Mouse (Mus musculus): ENCODE measurements at regions not wholly inside any gene's neighbourhood (a gene's known extent, or its start where the extent isn't known, plus 50 kb on each side); places are given as distances from the start of the nearest gene placed in this dataset.

DNA sequence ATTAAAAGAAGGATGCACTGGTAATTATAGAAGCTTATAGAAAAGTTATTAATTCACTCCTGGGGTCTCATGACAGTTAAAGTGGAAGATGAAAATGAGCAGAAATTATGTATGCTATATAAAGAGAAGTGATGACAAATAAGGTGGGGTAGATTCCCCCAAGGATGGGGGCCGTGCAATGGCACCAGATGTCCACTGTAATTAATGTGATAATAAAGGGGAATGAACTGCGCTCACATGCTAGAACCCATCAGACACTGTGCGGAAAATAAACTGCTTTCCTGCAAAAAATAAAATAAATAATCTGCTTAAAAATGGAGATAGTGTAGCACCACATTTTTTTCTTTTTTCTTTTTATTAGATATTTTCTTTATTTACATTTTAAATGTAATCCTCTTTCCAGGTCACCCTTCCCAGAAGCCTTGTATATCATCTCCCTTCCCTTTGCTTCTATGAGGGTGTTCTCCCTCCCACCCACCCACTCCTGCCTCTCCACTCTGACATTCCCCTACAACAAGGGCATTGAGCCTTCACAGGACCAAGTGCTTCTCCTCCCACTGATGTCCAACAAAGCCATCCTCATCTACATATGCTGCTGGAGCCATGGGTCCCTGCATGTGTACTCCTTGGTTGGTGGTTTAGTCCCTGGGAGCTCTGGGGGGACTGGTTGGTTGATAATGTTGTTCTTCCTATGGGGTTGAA is 934.0 kb upstream of the Pcdh20 start:
- Histone ChIP-seq H3K4me2 (ENCODE audit: low read depth, low read length) (no peak overlapping the region), H3K9me3 (ENCODE audit: control insufficient read depth, low read length) (no peaks in the 10 kb centered on the region), H3K9ac (ENCODE audit: low read depth, low read length) (no peak overlapping the region), H3K36me3 (ENCODE audit: control insufficient read depth, insufficient read depth, low read length) (no peaks in the 10 kb centered on the region), H3K27ac (replicated peaks; ENCODE audit: low read depth, low read length) (no peak overlapping the region), H3K27me3 (replicated peaks; ENCODE audit: control insufficient read depth, insufficient read depth, low read length) (no peaks in the 10 kb centered on the region), H3K4me3 (ENCODE audit: low read depth, low read length) (no peak overlapping the region), H3K4me1 (ENCODE audit: control insufficient read depth, insufficient read depth, low read length) (no peaks in the 10 kb centered on the region)
- DNase-seq (ENCODE audit: low spot score): no peak
- WGBS: 81% methylated on average over 3 of the region's 3 CpGs
- ATAC-seq (ENCODE audit: low read depth): no peak

DNA sequence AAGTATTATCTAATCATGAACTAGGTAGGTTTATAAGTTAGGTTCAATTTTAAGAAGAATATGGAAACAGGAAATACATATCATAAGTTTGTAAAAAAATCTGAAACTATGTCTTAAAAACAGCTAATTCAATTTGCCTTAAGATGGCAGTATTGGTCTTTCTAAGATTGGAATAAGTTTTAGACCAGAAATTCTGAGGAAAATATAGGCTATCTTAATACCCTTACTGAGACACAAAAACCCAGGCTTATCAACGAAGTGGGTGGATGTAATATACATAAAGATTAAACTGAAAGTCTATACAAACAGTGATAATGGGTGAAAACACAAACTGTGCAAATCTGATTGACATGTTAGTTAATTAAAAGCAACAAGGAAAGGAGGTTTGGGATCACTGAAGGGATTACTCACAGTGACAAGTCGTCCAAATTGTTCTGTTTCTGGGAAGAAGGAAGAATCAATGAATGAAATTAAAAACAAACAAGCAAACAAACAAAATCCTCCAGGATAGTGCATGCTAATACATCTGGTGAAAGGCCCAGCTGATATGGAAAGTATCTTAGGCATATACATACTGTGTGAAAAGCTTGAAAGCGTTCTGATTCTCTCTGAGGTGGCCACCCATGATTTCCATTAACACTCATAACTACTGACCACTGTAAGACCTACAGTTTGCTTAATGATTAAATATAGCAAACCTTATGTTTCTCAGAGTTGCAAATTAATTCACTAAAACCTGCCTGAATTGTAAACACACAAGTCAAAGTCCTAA is 931.6 kb upstream of the Pcdh20 start:
- H3K4me2 ChIP-seq (ENCODE audit: low read depth, low read length): no peak overlapping the region
- no peak overlapping the region for H3K27ac ChIP-seq (replicated peaks; ENCODE audit: low read depth, low read length)
- no peaks in the 10 kb centered on the region for H3K36me3 ChIP-seq (ENCODE audit: control insufficient read depth, insufficient read depth, low read length)
- H3K27me3 ChIP-seq (replicated peaks; ENCODE audit: control insufficient read depth, insufficient read depth, low read length): no peaks in the 10 kb centered on the region
- ATAC-seq (ENCODE audit: low read depth) (no peak), DNase-seq (ENCODE audit: low spot score) (peak; percentile 27)
- no peaks in the 10 kb centered on the region for H3K9me3 ChIP-seq (ENCODE audit: control insufficient read depth, low read length)
- no peaks in the 10 kb centered on the region for H3K4me1 ChIP-seq (ENCODE audit: control insufficient read depth, insufficient read depth, low read length)
- H3K4me3 ChIP-seq (ENCODE audit: low read depth, low read length): no peak overlapping the region
- no peak overlapping the region for H3K9ac ChIP-seq (ENCODE audit: low read depth, low read length)
- WGBS: 45% methylated on average over 3 of the region's 3 CpGs

GRCm38 (mm10) chr14:89357050-89357749 is 886.0 kb upstream of the Pcdh20 start:
- no peaks in the 10 kb centered on the region for H3K9me3 ChIP-seq (ENCODE audit: control insufficient read depth, low read length)
- no peaks in the 10 kb centered on the region for H3K36me3 ChIP-seq (ENCODE audit: control insufficient read depth, insufficient read depth, low read length)
- ATAC-seq (ENCODE audit: low read depth) (no peak), DNase-seq (ENCODE audit: low spot score) (peak; percentile 64)
- 48% methylated on average over 5 of the region's 5 CpGs for WGBS
- H3K9ac ChIP-seq (ENCODE audit: low read depth, low read length): no peak overlapping the region
- H3K4me3 ChIP-seq (ENCODE audit: low read depth, low read length): no peak overlapping the region
- H3K4me2 ChIP-seq (ENCODE audit: low read depth, low read length): no peak overlapping the region
- no peaks in the 10 kb centered on the region for H3K27me3 ChIP-seq (replicated peaks; ENCODE audit: control insufficient read depth, insufficient read depth, low read length)
- no peak overlapping the region for H3K27ac ChIP-seq (replicated peaks; ENCODE audit: low read depth, low read length)
- H3K4me1 ChIP-seq (ENCODE audit: control insufficient read depth, insufficient read depth, low read length): no peaks in the 10 kb centered on the region

DNA sequence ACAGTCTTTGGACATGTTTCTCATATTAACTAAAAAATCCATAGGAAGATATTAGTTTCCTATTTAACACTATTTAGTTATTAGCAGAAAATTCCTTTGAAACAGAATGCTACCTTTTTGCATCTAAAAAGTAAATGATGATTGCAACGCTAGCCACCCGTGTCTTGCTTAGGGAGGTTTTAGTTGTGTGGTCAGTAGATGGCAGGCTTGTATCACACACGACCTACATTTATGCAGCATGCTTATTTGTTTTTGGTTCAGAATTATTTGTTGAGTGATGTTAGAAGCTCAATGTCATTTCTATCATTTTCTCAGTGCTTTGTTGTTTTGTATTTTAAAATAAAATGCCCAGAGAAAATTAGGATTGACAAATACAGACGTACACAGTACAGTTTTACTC is 876.8 kb upstream of the Pcdh20 start:
- DNase-seq (ENCODE audit: low spot score): peak; percentile 50

DNA sequence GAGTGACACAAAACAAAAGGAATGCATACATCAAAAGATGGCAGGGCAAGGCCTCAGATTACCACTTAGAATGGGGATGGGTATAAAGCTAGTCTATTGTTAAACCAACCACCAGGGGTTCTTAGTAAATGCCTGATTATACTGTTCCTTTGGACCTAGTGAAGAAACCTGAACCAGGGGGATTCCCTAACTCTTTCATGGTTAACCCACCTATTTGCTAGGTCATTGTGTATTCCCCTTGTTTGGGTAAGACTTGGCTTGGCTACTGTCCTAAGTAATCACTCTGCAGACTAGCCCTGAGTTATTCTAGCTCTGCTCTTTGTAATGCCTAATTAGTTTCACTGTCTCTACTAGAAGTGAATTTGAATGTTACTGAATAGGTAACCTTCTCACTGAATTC is 853.9 kb upstream of the Pcdh20 start:
- H3K4me3 ChIP-seq (ENCODE audit: low read depth, low read length): no peak overlapping the region
- H3K9ac ChIP-seq (ENCODE audit: low read depth, low read length): no peak overlapping the region
- DNase-seq (ENCODE audit: low spot score) (peak; percentile 1), ATAC-seq (ENCODE audit: low read depth) (no peak)
- H3K27ac ChIP-seq (replicated peaks; ENCODE audit: low read depth, low read length): no peak overlapping the region
- no peaks in the 10 kb centered on the region for H3K4me1 ChIP-seq (ENCODE audit: control insufficient read depth, insufficient read depth, low read length)
- no peaks in the 10 kb centered on the region for H3K9me3 ChIP-seq (ENCODE audit: control insufficient read depth, low read length)
- no peaks in the 10 kb centered on the region for H3K27me3 ChIP-seq (replicated peaks; ENCODE audit: control insufficient read depth, insufficient read depth, low read length)
- H3K4me2 ChIP-seq (ENCODE audit: low read depth, low read length): no peak overlapping the region
- no peaks in the 10 kb centered on the region for H3K36me3 ChIP-seq (ENCODE audit: control insufficient read depth, insufficient read depth, low read length)

More for the DNA sequence above, 876.8 kb upstream of the Pcdh20 start:
- H3K27me3 ChIP-seq (replicated peaks; ENCODE audit: control insufficient read depth, insufficient read depth, low read length): no peaks in the 10 kb centered on the region
- no peak overlapping the region for H3K27ac ChIP-seq (replicated peaks; ENCODE audit: low read depth, low read length)
- H3K9ac ChIP-seq (ENCODE audit: low read depth, low read length): no peak overlapping the region
- WGBS: 44% methylated on average over 4 of the region's 4 CpGs
- no peak overlapping the region for H3K4me2 ChIP-seq (ENCODE audit: low read depth, low read length)
- H3K4me1 ChIP-seq (ENCODE audit: control insufficient read depth, insufficient read depth, low read length): no peaks in the 10 kb centered on the region
- ATAC-seq (ENCODE audit: low read depth): no peak
- no peaks in the 10 kb centered on the region for H3K36me3 ChIP-seq (ENCODE audit: control insufficient read depth, insufficient read depth, low read length)
- H3K9me3 ChIP-seq (ENCODE audit: control insufficient read depth, low read length): no peaks in the 10 kb centered on the region
- no peak overlapping the region for H3K4me3 ChIP-seq (ENCODE audit: low read depth, low read length)

DNA sequence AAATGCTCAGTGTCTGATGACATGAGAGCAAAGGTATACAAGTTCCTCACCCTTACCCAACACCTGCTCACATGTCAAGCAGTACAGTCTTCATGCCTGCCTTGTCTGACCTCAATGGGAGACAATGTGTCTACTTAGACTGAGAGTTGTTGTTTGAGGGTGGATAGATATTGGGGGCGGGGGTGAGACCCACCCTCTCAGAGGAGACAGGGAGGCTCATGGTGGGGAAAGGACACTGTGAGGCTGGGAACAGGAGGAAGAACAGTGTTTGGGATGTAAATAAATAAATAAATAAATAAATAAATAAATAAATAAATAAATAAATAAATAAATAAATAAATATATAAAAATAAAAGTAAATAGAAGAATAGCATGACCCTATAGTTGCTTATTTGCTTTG is 837.3 kb upstream of the Pcdh20 start:
- H3K4me3 ChIP-seq (ENCODE audit: low read depth, low read length): no peak overlapping the region
- no peaks in the 10 kb centered on the region for H3K4me1 ChIP-seq (ENCODE audit: control insufficient read depth, insufficient read depth, low read length)
- no peak overlapping the region for H3K9ac ChIP-seq (ENCODE audit: low read depth, low read length)
- H3K27me3 ChIP-seq (replicated peaks; ENCODE audit: control insufficient read depth, insufficient read depth, low read length): no peaks in the 10 kb centered on the region
- H3K4me2 ChIP-seq (ENCODE audit: low read depth, low read length): no peak overlapping the region
- no peaks in the 10 kb centered on the region for H3K9me3 ChIP-seq (ENCODE audit: control insufficient read depth, low read length)
- DNase-seq (ENCODE audit: low spot score) (no peak), ATAC-seq (ENCODE audit: low read depth) (no peak)
- no peaks in the 10 kb centered on the region for H3K36me3 ChIP-seq (ENCODE audit: control insufficient read depth, insufficient read depth, low read length)
- WGBS: 96% methylated on average over 1 of the region's 1 CpGs
- no peak overlapping the region for H3K27ac ChIP-seq (replicated peaks; ENCODE audit: low read depth, low read length)
